Mouse (Mus musculus) lung, embryonic 16.5 days (tissue): Measurements from ENCODE around the gene Capn8. TPM values are rescaled to one million over a fixed set of nuclear protein-coding genes. Genes with fewer than 3 reads are reported as not detected.
A peak's percentile ranks its signal among the peaks of the same experiment; 100 is the strongest.

Source experiments
- ATAC-seq: fragments of 200-750 bp; cut with Nextera tagmentation; 2 replicates; pipeline ENCODE4 v1.8.0; 2017; ENCODE audit warnings: low read depth, mild to moderate bottlenecking, moderate library complexity
- H3K27ac ChIP-seq: fragments of 300-500 bp; sonication (generic); 2 replicates; pipeline ENCODE4 v1.5.1; 2014; ENCODE audit warnings: mild to moderate bottlenecking, control low read depth, low read length
- H3K27me3 ChIP-seq: fragments of 300-500 bp; sonication (generic); 2 replicates; pipeline ENCODE4 v1.6.1; 2014; ENCODE audit warnings: low read depth, low read length, mixed read lengths; ENCODE audit not compliant: control insufficient read depth, insufficient read depth
- H3K36me3 ChIP-seq: fragments of 300-500 bp; sonication (generic); 2 replicates; pipeline ENCODE4 v1.6.1; 2014; ENCODE audit warnings: low read length; ENCODE audit not compliant: control insufficient read depth, insufficient read depth
- H3K4me1 ChIP-seq: fragments of 300-500 bp; sonication (generic); replicated peaks from 2 replicates; pipeline ENCODE4 v1.6.1; 2014; ENCODE audit warnings: low read length, mixed read lengths; ENCODE audit not compliant: control insufficient read depth, insufficient read depth
- H3K4me2 ChIP-seq: fragments of 300-500 bp; sonication (generic); 2 replicates; pipeline ENCODE4 v1.6.1; 2014; ENCODE audit warnings: low read depth, low read length, control low read depth
- H3K4me3 ChIP-seq: fragments of 300-500 bp; sonication (generic); 2 replicates; pipeline ENCODE4 v1.5.1; 2014; ENCODE audit warnings: mild to moderate bottlenecking, low read length, control low read depth
- H3K9ac ChIP-seq: fragments of 300-500 bp; sonication (generic); 2 replicates; pipeline ENCODE4 v1.6.1; 2014; ENCODE audit warnings: low read length, control low read depth
- H3K9me3 ChIP-seq: fragments of 300-500 bp; sonication (generic); 2 replicates; pipeline ENCODE4 v1.6.1; 2016; ENCODE audit warnings: low read length; ENCODE audit not compliant: control insufficient read depth
- WGBS: fragments of 180-500 bp; shearing (Covaris S2); extraction: QIAGEN DNeasy Blood & Tissue Kit; methylation state at CpG from one replicate; pipeline ENCODE4 v1.1.7; 2014; 5-methylcytosine and 5-hydroxymethylcytosine counted together
- polyA plus RNA-seq: library from polyadenylated mRNA; unstranded; fragments of >200 nt; fragmentation: Nextera tagmentation; extraction: Ambion mirVana; gene quantifications from 2 replicates; pipeline ENCODE4 v1.2.1, GENCODE M21; 2015

Capn8 gene
- polyA plus RNA-seq, 1 experiment from 2014 or later, result 0.06 TPM

GRCm38 (mm10) chr1:182562576-182563370 lies 2.0 kb upstream of the Capn8 start:
- no peak overlapping the region for H3K9ac ChIP-seq
- no peak overlapping the region for H3K4me3 ChIP-seq
- H3K27me3 ChIP-seq, result no peaks in the 10 kb centered on the region
- 28% methylated on average over 16 of the region's 16 CpGs for WGBS
- H3K9me3 ChIP-seq, result no peaks in the 10 kb centered on the region
- peak overlapping the region; percentile 35 for H3K4me2 ChIP-seq
- H3K27ac ChIP-seq, result no peak overlapping the region; the same call in 1 of the 2 replicates
- ATAC-seq, result peak; percentile 63
- no peaks in the 10 kb centered on the region for H3K36me3 ChIP-seq
- peaks cover 4% of the 10 kb centered on the region; the same call in 1 of the 2 replicates for H3K4me1 ChIP-seq

DNA sequence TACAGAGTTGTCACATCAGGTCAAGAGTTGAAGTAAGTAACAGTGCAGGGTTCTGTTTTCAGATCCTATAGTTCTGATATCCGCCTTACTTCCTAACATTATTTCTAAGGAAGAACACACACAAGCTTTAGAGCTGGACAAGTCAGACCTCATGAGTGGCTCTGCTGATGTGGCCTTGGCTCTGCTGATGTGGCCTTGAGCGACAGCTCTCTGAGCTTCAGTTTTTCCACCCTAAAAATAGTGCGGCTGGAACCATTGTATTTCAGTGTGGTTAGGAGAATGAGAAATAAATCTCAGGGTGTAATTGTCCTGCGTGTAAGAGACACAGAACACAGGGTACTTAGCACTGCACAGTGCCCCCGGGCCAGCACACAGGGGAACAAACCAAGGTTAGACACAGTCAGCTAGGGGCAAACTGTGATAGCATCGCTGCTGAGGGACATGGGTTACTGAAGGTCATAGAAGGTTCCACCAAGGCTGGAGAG lies 586 bp downstream of the Capn8 start:
- Histone ChIP-seq H3K27ac (no peak overlapping the region), H3K9ac (no peak overlapping the region), H3K9me3 (no peaks in the 10 kb centered on the region), H3K4me2 (no peak overlapping the region), H3K4me1 (peaks cover 4% of the 10 kb centered on the region; the same call in 1 of the 2 replicates), H3K36me3 (no peaks in the 10 kb centered on the region), H3K4me3 (no peak overlapping the region), H3K27me3 (no peaks in the 10 kb centered on the region)
- WGBS, result 85% methylated on average over 6 of the region's 6 CpGs
- no peak for ATAC-seq

GRCm38 (mm10) chr1:182571148-182571547 lies 6.3 kb downstream of the Capn8 start:
- H3K9ac ChIP-seq, result no peak overlapping the region
- 48% methylated on average over 3 of the region's 3 CpGs for WGBS
- peak; percentile 48; the same call in 1 of the 2 replicates for ATAC-seq
- no peak overlapping the region for H3K4me2 ChIP-seq
- H3K4me3 ChIP-seq, result no peak overlapping the region
- peaks cover 18% of the 10 kb centered on the region for H3K4me1 ChIP-seq
- no peak overlapping the region for H3K27ac ChIP-seq
- no peaks in the 10 kb centered on the region for H3K9me3 ChIP-seq
- no peaks in the 10 kb centered on the region for H3K27me3 ChIP-seq
- H3K36me3 ChIP-seq, result no peaks in the 10 kb centered on the region

DNA sequence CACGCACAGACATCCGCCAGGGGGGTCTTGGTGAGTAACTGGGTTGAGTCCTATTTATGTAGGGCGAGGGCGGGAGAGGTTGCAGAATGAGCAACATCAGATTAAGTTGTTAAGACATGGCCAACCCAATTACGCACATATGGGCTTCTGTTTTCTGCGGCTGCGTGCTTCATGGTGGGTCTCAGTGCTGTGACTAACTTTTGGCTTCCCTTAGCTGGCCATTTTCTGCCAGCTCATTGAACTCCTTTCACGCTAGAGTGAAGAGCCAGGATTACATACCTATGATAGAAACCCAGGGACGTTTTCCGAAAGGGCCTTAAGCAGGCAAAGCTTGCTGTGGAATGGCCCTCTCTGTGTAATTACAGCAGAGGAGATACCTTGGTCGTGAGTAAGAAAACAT lies 7.2 kb downstream of the Capn8 start:
- Histone ChIP-seq H3K9me3 (no peaks in the 10 kb centered on the region), H3K27ac (no peak overlapping the region), H3K27me3 (no peaks in the 10 kb centered on the region), H3K9ac (no peak overlapping the region), H3K4me1 (peaks cover 18% of the 10 kb centered on the region), H3K36me3 (no peaks in the 10 kb centered on the region), H3K4me2 (no peak overlapping the region), H3K4me3 (no peak overlapping the region)
- 90% methylated on average over 11 of the region's 11 CpGs for WGBS
- ATAC-seq, result no peak

DNA sequence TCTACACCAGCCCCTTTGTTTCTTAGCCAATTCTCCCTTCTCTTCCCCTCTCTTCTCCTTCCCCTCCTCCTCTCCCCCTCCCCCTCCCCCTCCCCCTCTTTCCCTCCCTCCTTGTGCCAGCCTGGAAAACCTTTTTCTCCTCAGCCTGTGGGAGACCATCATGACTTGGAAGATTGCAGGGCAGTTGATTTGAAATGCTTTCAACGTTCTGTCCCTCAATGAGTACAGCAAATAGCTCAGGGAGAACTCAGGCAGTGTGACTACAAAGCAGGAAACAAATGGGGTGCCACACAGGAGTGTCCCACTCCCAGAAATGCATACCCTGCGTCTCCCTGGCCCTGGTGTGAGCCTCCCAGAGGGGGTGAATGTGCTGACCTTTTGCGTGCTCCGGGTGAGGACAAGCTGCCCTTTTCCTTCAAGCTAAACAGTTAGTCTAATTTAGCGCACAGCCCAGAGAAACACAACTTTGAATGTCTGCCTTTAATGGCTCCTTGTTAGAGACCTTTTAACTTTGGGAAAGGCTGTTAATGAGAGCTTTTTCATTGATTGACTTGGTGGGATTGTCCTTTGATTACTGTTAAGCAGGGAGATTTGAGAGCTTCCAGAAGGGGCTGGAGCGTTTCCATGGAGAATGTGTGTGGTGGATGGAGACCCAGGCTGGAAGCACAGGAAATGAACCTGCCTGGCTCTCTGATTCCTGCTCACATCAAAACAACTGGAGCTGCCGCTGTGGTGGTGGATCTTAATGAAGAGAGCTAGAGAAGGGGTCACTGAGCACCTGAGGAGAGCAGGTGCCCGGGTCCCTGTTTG lies 9.3 kb downstream of the Capn8 start:
- Histone ChIP-seq H3K27ac (peak overlapping the region; percentile 64), H3K27me3 (no peaks in the 10 kb centered on the region), H3K4me1 (peaks cover 18% of the 10 kb centered on the region), H3K36me3 (no peaks in the 10 kb centered on the region), H3K4me2 (no peak overlapping the region), H3K4me3 (no peak overlapping the region), H3K9me3 (no peaks in the 10 kb centered on the region), H3K9ac (peak overlapping the region; percentile 39; the same call in 1 of the 2 replicates)
- no peak for ATAC-seq
- 27% methylated on average over 8 of the region's 8 CpGs for WGBS

- peak overlapping the region; percentile 64 for H3K27ac ChIP-seq
- H3K36me3 ChIP-seq, result no peaks in the 10 kb centered on the region
- no peak overlapping the region for H3K4me2 ChIP-seq
- H3K4me3 ChIP-seq, result no peak overlapping the region
- peak; percentile 34; the same call in 1 of the 2 replicates for ATAC-seq
- 57% methylated on average over 4 of the region's 4 CpGs for WGBS
- no peak overlapping the region for H3K9ac ChIP-seq
- H3K4me1 ChIP-seq, result peaks cover 18% of the 10 kb centered on the region
- H3K27me3 ChIP-seq, result no peaks in the 10 kb centered on the region
- no peaks in the 10 kb centered on the region for H3K9me3 ChIP-seq
Measured at GRCm38 (mm10) chr1:182574666-182575049, 9.9 kb downstream of the Capn8 start.

DNA sequence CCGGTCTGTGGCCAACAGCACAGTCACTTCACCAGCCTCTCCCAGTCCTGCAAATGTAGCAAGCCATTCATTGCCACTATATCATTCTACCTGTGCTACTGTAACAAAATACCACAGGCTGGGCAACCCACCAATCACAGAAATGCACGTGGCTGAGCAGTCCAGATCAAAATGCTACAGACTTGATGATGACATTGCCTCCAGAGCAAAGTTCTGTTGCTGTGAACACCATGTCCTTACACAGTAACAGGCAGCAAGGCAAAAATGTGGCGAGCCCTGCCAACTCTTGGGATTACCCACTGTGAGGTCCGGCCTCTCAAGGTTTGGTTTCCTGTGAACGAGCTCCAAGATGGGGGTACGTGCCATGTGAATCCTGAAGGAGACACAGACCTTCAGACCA lies 19.4 kb downstream of the Capn8 start:
- Histone ChIP-seq H3K4me2 (no peak overlapping the region), H3K9ac (no peak overlapping the region), H3K27me3 (no peaks in the 10 kb centered on the region), H3K4me3 (no peak overlapping the region), H3K4me1 (no peaks in the 10 kb centered on the region; the same call in 1 of the 2 replicates), H3K27ac (no peak overlapping the region), H3K9me3 (no peaks in the 10 kb centered on the region), H3K36me3 (no peaks in the 10 kb centered on the region)
- 85% methylated on average over 6 of the region's 6 CpGs for WGBS
- ATAC-seq, result no peak

DNA sequence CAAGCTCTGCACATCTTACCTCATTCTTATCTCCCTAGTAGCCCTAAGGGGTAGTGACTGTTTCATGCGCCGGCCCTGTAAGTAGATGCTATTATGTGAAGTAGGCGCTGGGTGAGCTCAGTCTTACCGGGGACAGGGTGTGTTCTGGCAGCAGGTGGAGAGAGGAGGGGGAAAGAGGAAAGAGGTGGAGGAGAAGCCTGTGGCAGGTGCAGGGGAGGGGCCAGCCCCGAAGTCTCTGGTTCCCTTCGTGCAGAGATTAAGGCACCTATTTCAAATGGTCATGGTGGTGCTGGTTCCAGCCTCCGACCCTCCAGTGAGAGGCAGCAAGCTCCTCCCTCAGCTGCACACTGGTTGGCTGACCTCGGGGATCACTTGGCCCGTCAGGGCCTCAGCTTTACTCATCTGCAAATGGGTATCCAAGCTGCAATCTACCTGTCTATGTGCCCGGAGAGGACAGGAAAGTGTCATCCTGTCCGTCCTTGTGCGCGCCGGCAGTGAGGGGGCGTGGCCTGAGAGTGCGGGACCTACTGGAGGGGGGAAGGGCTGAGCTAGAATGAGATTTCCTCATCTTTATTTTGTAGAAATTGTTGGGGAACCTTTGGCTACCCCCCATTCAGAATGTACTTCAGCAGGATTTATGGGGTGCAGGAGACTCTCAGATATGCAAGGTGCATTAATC lies 20.5 kb downstream of the Capn8 start:
- no peak overlapping the region for H3K27ac ChIP-seq
- peak overlapping the region; percentile 14 for H3K4me3 ChIP-seq
- peak; percentile 89 for ATAC-seq
- H3K4me2 ChIP-seq, result peak overlapping the region; percentile 50
- no peaks in the 10 kb centered on the region for H3K9me3 ChIP-seq
- H3K9ac ChIP-seq, result no peak overlapping the region
- H3K36me3 ChIP-seq, result no peaks in the 10 kb centered on the region
- H3K27me3 ChIP-seq, result no peaks in the 10 kb centered on the region
- H3K4me1 ChIP-seq, result no peaks in the 10 kb centered on the region; the same call in 1 of the 2 replicates
- 12% methylated on average over 16 of the region's 16 CpGs for WGBS

DNA sequence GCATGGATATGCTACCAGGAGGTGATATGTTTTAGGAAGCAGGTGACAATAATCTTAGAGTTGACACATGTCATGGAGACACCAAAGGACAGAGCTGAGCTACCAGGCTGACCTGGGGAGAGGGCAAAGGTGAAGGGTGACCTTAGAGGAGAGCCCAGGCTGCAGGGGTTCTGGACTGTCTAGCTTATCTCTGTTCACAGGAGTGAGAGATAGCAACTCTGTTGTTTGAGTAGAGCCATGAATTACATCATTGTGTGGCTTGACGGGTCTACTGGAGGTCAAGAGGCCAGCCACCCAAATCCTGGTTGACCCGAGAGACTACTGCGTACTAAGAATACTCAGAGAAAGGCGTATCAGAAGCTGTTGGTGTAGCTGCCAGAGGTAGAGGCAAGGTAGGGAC lies 22.9 kb downstream of the Capn8 start:
- 62% methylated on average over 4 of the region's 4 CpGs for WGBS
- H3K27me3 ChIP-seq, result no peaks in the 10 kb centered on the region
- no peaks in the 10 kb centered on the region for H3K36me3 ChIP-seq
- ATAC-seq, result no peak
- H3K4me3 ChIP-seq, result no peak overlapping the region
- no peak overlapping the region for H3K9ac ChIP-seq
- H3K9me3 ChIP-seq, result no peaks in the 10 kb centered on the region
- H3K4me2 ChIP-seq, result no peak overlapping the region
- no peak overlapping the region for H3K27ac ChIP-seq
- H3K4me1 ChIP-seq, result peaks cover under 1% of the 10 kb centered on the region; the same call in 1 of the 2 replicates
